Mouse (Mus musculus): ENCODE measurements around the gene Ralgapb. TPM values are rescaled to one million over a fixed set of nuclear protein-coding genes. Genes with fewer than 3 reads are reported as not detected.
"Not testable (repeated sequence)": the region's sequence is repeated elsewhere in the genome, so short reads cannot be mapped to it uniquely, and the experiment has no call there.

The Ralgapb gene
- polyA plus RNA-seq, 1 experiment from 2014 or later, result 28.0 TPM

DNA sequence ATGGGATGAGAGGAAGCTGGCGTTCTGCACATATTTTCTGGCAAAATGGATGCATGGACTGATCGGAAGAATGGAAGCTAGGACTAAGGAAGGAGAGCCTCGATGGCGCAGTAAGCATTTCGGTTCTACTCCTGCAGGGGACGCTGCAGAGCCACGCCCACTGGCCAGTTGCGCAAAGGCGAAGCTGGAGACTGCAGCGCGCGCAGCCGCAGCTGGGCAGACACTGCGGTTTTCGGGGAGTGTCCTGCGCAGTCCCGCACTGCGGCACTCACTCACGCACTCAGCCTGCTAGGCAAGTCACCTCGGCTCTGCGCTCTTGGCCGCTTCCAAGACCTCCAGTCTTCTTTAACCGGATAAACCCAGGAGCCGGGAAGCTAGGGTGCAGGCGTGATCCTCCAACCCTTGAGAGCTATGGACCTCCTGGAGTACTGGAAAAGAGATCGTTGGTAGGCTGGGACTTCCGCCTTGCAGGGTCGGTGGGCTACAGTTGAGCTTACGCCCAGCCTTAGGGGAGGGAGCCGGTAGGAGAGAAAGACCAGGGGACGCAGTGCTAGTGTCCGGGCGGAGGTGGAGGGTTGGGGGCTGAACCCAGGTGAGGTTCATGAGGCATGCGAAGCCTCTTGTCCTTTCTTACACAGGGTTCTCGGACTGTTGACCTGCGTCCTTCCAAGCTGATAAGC lies 34.1 kb upstream of the Ralgapb start, which contains the start of gene Snhg11:
Gene Snhg11, plus strand, starts transcription at position 196 of the 680 bp plus-strand sequence.
- no peaks in the 10 kb centered on the region for H3K9me3 ChIP-seq
- H3K27me3 ChIP-seq (replicated peaks), result no peaks in the 10 kb centered on the region
- peak; percentile 90 for ATAC-seq (replicated peaks)
- peak within 1 kb of the TSS; percentile 54 for H3K4me3 ChIP-seq
- peak within 1 kb of the TSS; percentile 53 for H3K4me2 ChIP-seq
- WGBS, result 1% methylated on average over 36 of the region's 36 CpGs
- no peaks in the 10 kb centered on the region for H3K36me3 ChIP-seq (replicated peaks)
- H3K9ac ChIP-seq, result peak within 1 kb of the TSS; percentile 69
- peaks cover 26% of the 10 kb centered on the region for H3K4me1 ChIP-seq
- peak within 1 kb of the TSS; percentile 86 for H3K27ac ChIP-seq

GRCm38 (mm10) chr2:158376123-158376687 lies 33.4 kb upstream of the Ralgapb start:
- Histone ChIP-seq H3K4me1 (peaks cover 26% of the 10 kb centered on the region), H3K36me3 (replicated peaks) (no peaks in the 10 kb centered on the region; the same call in 1 of the 2 replicates), H3K4me2 (peak overlapping the region; percentile 53), H3K9me3 (no peaks in the 10 kb centered on the region), H3K9ac (peak overlapping the region; percentile 69), H3K27me3 (replicated peaks) (no peaks in the 10 kb centered on the region), H3K4me3 (peak overlapping the region; percentile 54), H3K27ac (peak overlapping the region; percentile 86)
- 15% methylated on average over 12 of the region's 12 CpGs for WGBS
- ATAC-seq (replicated peaks), result peak; percentile 24

- WGBS, result 73% methylated on average over 7 of the region's 7 CpGs
- Histone ChIP-seq H3K4me2 (peak overlapping the region; percentile 53), H3K27ac (peak overlapping the region; percentile 86)
These were observed 32.9 kb upstream of the Ralgapb start for GRCm38 (mm10) chr2:158376798-158377197.

GRCm38 (mm10) chr2:158377811-158378210 lies 31.8 kb upstream of the Ralgapb start:
- H3K27ac ChIP-seq, result no peak overlapping the region
- no peak overlapping the region for H3K9ac ChIP-seq
- 81% methylated on average over 1 of the region's 1 CpGs for WGBS
- peaks cover 26% of the 10 kb centered on the region for H3K4me1 ChIP-seq
- peak overlapping the region; percentile 54 for H3K4me3 ChIP-seq
- no peak for ATAC-seq (replicated peaks)
- no peaks in the 10 kb centered on the region for H3K27me3 ChIP-seq (replicated peaks)
- H3K36me3 ChIP-seq (replicated peaks), result no peaks in the 10 kb centered on the region; the same call in 1 of the 2 replicates
- H3K9me3 ChIP-seq, result no peaks in the 10 kb centered on the region
- H3K4me2 ChIP-seq, result peak overlapping the region; percentile 53

More at GRCm38 (mm10) chr2:158376798-158377197, 32.9 kb upstream of the Ralgapb start:
- Histone ChIP-seq H3K4me1 (peaks cover 26% of the 10 kb centered on the region), H3K27me3 (replicated peaks) (no peaks in the 10 kb centered on the region), H3K9me3 (no peaks in the 10 kb centered on the region), H3K9ac (peak overlapping the region; percentile 69), H3K36me3 (replicated peaks) (no peaks in the 10 kb centered on the region; the same call in 1 of the 2 replicates), H3K4me3 (peak overlapping the region; percentile 54)
- no peak for ATAC-seq (replicated peaks)

DNA sequence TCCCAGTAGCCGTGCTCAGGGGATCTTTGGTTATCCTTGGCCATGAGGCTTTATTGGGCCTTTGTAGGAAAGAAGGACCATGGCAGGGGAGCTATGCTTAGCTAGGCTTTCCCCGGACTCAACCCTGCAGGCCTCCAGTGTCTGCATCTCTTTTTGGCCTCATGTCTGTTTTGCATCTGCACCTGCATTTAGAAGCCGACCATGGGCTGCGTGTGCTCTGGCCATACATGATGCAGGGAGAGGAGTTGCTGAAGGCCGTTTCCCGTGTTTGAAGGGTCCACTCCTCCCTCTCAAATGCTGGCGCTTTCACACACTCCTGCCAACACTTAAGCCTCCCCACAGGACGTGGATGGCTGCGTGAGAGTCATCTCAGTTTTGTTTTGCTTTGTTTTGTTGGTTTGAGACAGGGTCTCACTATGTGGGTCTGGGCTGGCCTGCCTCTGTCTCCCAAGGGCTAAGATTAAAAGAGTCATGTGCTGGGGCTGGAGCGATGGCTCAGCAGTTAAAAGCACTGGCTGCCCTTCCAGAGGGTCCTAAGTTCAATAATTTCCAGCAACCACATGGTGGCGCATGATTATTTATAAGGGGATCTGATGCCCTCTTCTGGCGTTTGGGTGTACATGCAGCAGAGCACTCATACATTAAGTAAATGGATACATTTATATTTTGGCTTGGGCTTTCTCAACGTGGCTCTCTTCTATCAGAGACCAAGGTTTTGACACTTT lies 30.1 kb upstream of the Ralgapb start:
- no peak overlapping the region for H3K4me3 ChIP-seq
- no peak overlapping the region for H3K9ac ChIP-seq
- peaks cover 26% of the 10 kb centered on the region for H3K4me1 ChIP-seq
- WGBS, result 43% methylated on average over 13 of the region's 13 CpGs
- H3K9me3 ChIP-seq, result no peaks in the 10 kb centered on the region
- H3K4me2 ChIP-seq, result 0 out of 2 replicates have a peak overlapping the region, but pooled peaks have one; percentile 12
- no peaks in the 10 kb centered on the region; the same call in 1 of the 2 replicates for H3K36me3 ChIP-seq (replicated peaks)
- H3K27ac ChIP-seq, result peak overlapping the region; percentile 21; the same call in 1 of the 2 replicates
- H3K27me3 ChIP-seq (replicated peaks), result no peaks in the 10 kb centered on the region
- no peak; the same call in 1 of the 2 replicates for ATAC-seq (replicated peaks)

- no peaks in the 10 kb centered on the region; the same call in 1 of the 2 replicates for H3K36me3 ChIP-seq (replicated peaks)
- H3K4me2 ChIP-seq, result no peak overlapping the region
- WGBS, result 43% methylated on average over 8 of the region's 8 CpGs
- no peaks in the 10 kb centered on the region for H3K27me3 ChIP-seq (replicated peaks)
- no peaks in the 10 kb centered on the region for H3K4me1 ChIP-seq
- no peaks in the 10 kb centered on the region for H3K9me3 ChIP-seq
- no peak overlapping the region for H3K9ac ChIP-seq
- no peak for ATAC-seq (replicated peaks)
- H3K4me3 ChIP-seq, result no peak overlapping the region
- no peak overlapping the region for H3K27ac ChIP-seq
These were observed 23.6 kb upstream of the Ralgapb start for GRCm38 (mm10) chr2:158386072-158386471.

DNA sequence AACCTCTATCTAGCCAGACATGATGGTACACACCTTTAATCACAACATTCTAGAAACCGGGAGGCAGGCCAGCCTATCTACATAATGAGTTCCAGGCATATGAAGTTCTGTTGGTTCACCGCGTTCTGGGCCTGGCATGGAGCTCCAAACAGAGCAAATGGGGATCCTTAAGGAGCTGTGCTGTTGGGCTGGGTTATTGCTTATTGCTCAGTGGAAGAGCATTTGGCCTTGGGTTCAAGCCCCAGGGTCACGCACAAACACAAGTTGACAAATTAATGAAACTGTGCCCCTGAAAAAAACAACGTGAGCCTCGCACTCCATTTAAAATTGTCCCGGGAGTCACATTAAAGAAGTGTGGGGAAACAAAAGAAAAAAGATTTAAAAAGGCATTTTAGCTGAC lies 20.2 kb upstream of the Ralgapb start:
- Histone ChIP-seq H3K9me3 (no peaks in the 10 kb centered on the region), H3K27ac (no peak overlapping the region), H3K4me1 (no peaks in the 10 kb centered on the region), H3K4me3 (no peak overlapping the region), H3K9ac (no peak overlapping the region), H3K27me3 (replicated peaks) (no peaks in the 10 kb centered on the region), H3K4me2 (no peak overlapping the region), H3K36me3 (replicated peaks) (no peaks in the 10 kb centered on the region)
- WGBS, result 92% methylated on average over 7 of the region's 7 CpGs
- ATAC-seq (replicated peaks), result no peak

DNA sequence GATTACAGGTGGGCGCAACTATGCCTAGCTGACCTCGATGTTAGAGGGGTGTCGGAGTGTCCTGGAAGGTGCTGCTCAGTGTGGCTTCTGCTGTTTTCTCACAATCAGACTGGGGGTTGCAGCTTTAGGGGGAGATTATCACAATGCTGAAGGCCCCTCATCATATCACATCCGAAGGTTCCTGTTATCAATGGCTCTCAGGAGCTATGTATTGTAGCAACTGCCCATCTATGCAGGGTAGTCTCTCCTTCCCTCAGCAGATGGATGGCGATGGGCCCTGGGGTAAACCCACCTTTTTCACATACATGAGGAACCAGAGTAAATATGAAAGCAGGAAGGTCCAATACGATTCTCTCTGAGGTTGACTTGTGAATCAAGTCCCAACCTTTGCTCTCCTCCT lies 13.3 kb upstream of the Ralgapb start:
- H3K9me3 ChIP-seq, result no peaks in the 10 kb centered on the region
- no peaks in the 10 kb centered on the region for H3K36me3 ChIP-seq (replicated peaks)
- H3K9ac ChIP-seq, result no peak overlapping the region
- H3K27me3 ChIP-seq (replicated peaks), result no peaks in the 10 kb centered on the region
- no peak for ATAC-seq (replicated peaks)
- H3K4me3 ChIP-seq, result no peak overlapping the region
- no peak overlapping the region for H3K4me2 ChIP-seq
- H3K4me1 ChIP-seq, result no peaks in the 10 kb centered on the region
- WGBS, result 90% methylated on average over 6 of the region's 6 CpGs
- H3K27ac ChIP-seq, result no peak overlapping the region

DNA sequence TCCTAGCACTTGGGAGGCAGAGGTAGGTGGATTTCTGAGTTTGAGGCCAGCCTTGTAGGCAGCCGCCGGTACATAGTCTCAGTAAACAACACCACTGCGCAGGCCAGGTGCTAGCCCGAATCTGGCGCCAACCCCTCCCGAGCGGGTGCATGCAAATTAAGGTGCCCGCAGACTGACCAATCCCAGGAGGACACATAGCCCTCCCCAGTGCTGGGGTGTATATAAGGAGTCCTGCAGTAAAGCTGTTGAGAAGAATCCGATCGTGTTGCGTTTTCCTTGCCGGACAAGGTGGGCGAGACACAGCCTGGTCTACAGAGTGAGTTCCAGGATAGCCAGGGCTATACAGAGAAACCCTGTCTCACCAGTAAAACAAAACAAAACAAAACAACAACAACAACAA lies 12.5 kb upstream of the Ralgapb start:
- WGBS, result 74% methylated on average over 13 of the region's 13 CpGs

DNA sequence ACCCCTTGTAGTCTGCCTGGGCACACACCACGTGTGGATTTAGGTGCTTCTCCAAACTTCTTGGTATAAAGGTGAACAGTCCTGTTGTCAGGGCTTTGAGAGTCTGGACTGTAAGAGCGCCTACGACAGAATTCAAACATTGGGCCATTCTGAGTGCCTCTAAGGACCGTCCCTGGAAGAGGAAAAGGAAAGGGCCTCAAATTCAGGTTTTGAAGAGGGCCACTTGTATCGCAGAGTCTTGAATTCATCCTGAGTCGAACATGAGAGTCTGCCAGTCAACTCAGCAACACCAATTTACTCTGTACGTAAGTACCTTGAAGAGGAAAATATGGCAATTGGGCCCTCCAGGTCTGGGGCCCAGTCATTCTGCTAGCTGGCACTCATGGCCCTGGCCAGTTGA lies 6.7 kb upstream of the Ralgapb start:
- no peak for ATAC-seq (replicated peaks)
- Histone ChIP-seq H3K9ac (no peak overlapping the region), H3K27ac (no peak overlapping the region), H3K4me1 (no peaks in the 10 kb centered on the region), H3K27me3 (replicated peaks) (no peaks in the 10 kb centered on the region), H3K4me2 (no peak overlapping the region), H3K4me3 (no peak overlapping the region), H3K9me3 (no peaks in the 10 kb centered on the region), H3K36me3 (replicated peaks) (no peaks in the 10 kb centered on the region)
- WGBS, result 84% methylated on average over 7 of the region's 7 CpGs

More for the DNA sequence above, 12.5 kb upstream of the Ralgapb start:
- not testable (repeated sequence) for H3K27me3 ChIP-seq (replicated peaks); H3K4me2 ChIP-seq; H3K27ac ChIP-seq; H3K9me3 ChIP-seq; H3K4me1 ChIP-seq; H3K36me3 ChIP-seq (replicated peaks); ATAC-seq (replicated peaks); H3K4me3 ChIP-seq; H3K9ac ChIP-seq

- Histone ChIP-seq H3K4me3 (peak overlapping the region; percentile 84), H3K4me1 (peaks cover 28% of the 10 kb centered on the region), H3K27ac (peak overlapping the region; percentile 57), H3K4me2 (peak overlapping the region; percentile 43), H3K9ac (0 out of 2 replicates have a peak overlapping the region, but pooled peaks have one; percentile 1), H3K27me3 (replicated peaks) (no peaks in the 10 kb centered on the region), H3K9me3 (no peaks in the 10 kb centered on the region), H3K36me3 (replicated peaks) (no peaks in the 10 kb centered on the region)
- 23% methylated on average over 14 of the region's 14 CpGs for WGBS
- peak; percentile 55 for ATAC-seq (replicated peaks)
These were observed 552 bp upstream of the Ralgapb start for GRCm38 (mm10) chr2:158408997-158409594.
